Mouse (Mus musculus) heart, embryonic 14.5 days (tissue): ENCODE data around the gene Noa1. TPM values are rescaled to one million over a fixed set of nuclear protein-coding genes. Genes with fewer than 3 reads are reported as not detected.

ENCODE experiments used
- ATAC-seq: fragments of 200-750 bp; cut with Nextera tagmentation; 2 replicates; pipeline ENCODE4 v1.8.0; 2017; ENCODE audit warnings: low read depth, moderate TSS enrichment; ENCODE audit not compliant: insufficient number of reproducible peaks, insufficient read depth, low FRiP score
- H3K27ac ChIP-seq, 2 experiments: fragments of 200-500 bp in 1 of 2; fragments of 300-500 bp in 1 of 2; sonication (generic) in 1 of 2; replicated peaks in 1 of 2; 2 replicates each; pipeline ENCODE4 v1.5.1; 2012 to 2014; ENCODE audit warnings: low read depth in 2 of 2, low read length in 2 of 2, control low read depth in 1 of 2, mild to moderate bottlenecking in 1 of 2, mixed read lengths in 1 of 2; ENCODE audit not compliant: control insufficient read depth in 1 of 2, insufficient read depth in 1 of 2
- H3K27me3 ChIP-seq: fragments of 300-500 bp; sonication (generic); 2 replicates; pipeline ENCODE4 v1.6.1; 2014; ENCODE audit warnings: mild to moderate bottlenecking, low read length, control low read depth; ENCODE audit not compliant: control insufficient read depth, insufficient read depth
- H3K36me3 ChIP-seq: fragments of 300-500 bp; sonication (generic); 2 replicates; pipeline ENCODE4 v1.6.1; 2014; ENCODE audit warnings: mild to moderate bottlenecking, control low read depth, low read length, mixed read lengths; ENCODE audit not compliant: control insufficient read depth, insufficient read depth
- H3K4me1 ChIP-seq, 2 experiments: fragments of 200-500 bp in 1 of 2; fragments of 300-500 bp in 1 of 2; sonication (generic) in 1 of 2; 2 replicates each; pipeline ENCODE4 v1.6.1; 2012 to 2014; ENCODE audit warnings: low read length in 2 of 2, control low read depth in 1 of 2, mixed read lengths in 1 of 2; ENCODE audit not compliant: control insufficient read depth in 2 of 2, insufficient read depth in 2 of 2
- H3K4me2 ChIP-seq: fragments of 300-500 bp; sonication (generic); 2 replicates; pipeline ENCODE4 v1.6.1; 2014; ENCODE audit warnings: mild to moderate bottlenecking, low read length
- H3K4me3 ChIP-seq, 2 experiments: fragments of 200-500 bp in 1 of 2; fragments of 300-500 bp in 1 of 2; sonication (generic) in 1 of 2; 2 replicates each; pipeline ENCODE4 v1.5.1; 2012 to 2014; ENCODE audit warnings: low read length in 2 of 2, mild to moderate bottlenecking in 2 of 2, control low read depth in 1 of 2, low read depth in 1 of 2, moderate library complexity in 1 of 2; ENCODE audit not compliant: control insufficient read depth in 1 of 2, insufficient read depth in 1 of 2
- H3K9ac ChIP-seq: fragments of 300-500 bp; sonication (generic); 2 replicates; pipeline ENCODE4 v1.6.1; 2014; ENCODE audit warnings: mild to moderate bottlenecking, low read length
- H3K9me3 ChIP-seq: fragments of 300-500 bp; sonication (generic); 2 replicates; pipeline ENCODE4 v1.6.1; 2016; ENCODE audit warnings: low read length, control low read depth; ENCODE audit not compliant: control insufficient read depth
- WGBS: fragments of 180-500 bp; shearing (Covaris S2); extraction: QIAGEN DNeasy Blood & Tissue Kit; methylation state at CpG from one replicate; pipeline ENCODE4 v1.1.7; 2014; 5-methylcytosine and 5-hydroxymethylcytosine counted together
- polyA plus RNA-seq: library from polyadenylated mRNA; unstranded; fragments of >200 nt; fragmentation: Nextera tagmentation; extraction: Ambion mirVana; gene quantifications from 2 replicates; pipeline ENCODE4 v1.2.1, GENCODE M21; 2014

The Noa1 gene
- polyA plus RNA-seq, 1 experiment from 2014 or later = 17.0 TPM

GRCm38 (mm10) chr5:77273151-77273550 is 36.7 kb downstream of the Noa1 start:
- no peaks in the 10 kb centered on the region for H3K27me3 ChIP-seq
- peaks cover 96% of the 10 kb centered on the region for H3K36me3 ChIP-seq
- ATAC-seq = no peak
- 0 out of 4 replicates have a peak, but pooled peaks cover 0 to under 1% of the 10 kb centered on the region in 2 experiments for H3K4me1 ChIP-seq
- 74% methylated on average over 7 of the region's 7 CpGs for WGBS
- H3K4me3 ChIP-seq = no peak overlapping the region
- no peak overlapping the region for H3K4me2 ChIP-seq
- H3K9ac ChIP-seq = no peak overlapping the region
- H3K9me3 ChIP-seq = no peaks in the 10 kb centered on the region
- no peak overlapping the region for H3K27ac ChIP-seq

GRCm38 (mm10) chr5:77269399-77269798 is 40.5 kb downstream of the Noa1 start:
- Histone ChIP-seq H3K36me3 (peaks cover 63% of the 10 kb centered on the region), H3K9ac (no peak overlapping the region), H3K4me3 (no peak overlapping the region), H3K27ac (no peak overlapping the region), H3K4me2 (no peak overlapping the region), H3K27me3 (no peaks in the 10 kb centered on the region), H3K9me3 (no peaks in the 10 kb centered on the region), H3K4me1 (peaks cover 7 to 10% of the 10 kb centered on the region in 2 experiments; a peak in 3 of 4 replicates)
- ATAC-seq = no peak
- 71% methylated on average over 8 of the region's 8 CpGs for WGBS

- Histone ChIP-seq H3K4me1 (peaks cover 7 to 10% of the 10 kb centered on the region in 2 experiments; a peak in 3 of 4 replicates), H3K9ac (no peak overlapping the region), H3K36me3 (peaks cover 50% of the 10 kb centered on the region), H3K27me3 (no peaks in the 10 kb centered on the region), H3K4me3 (no peak overlapping the region), H3K27ac (no peak overlapping the region), H3K9me3 (no peaks in the 10 kb centered on the region), H3K4me2 (peak overlapping the region; percentile 59; the same call in 1 of the 2 replicates)
- no peak for ATAC-seq
- 94% methylated on average over 30 of the region's 30 CpGs for WGBS
These were observed 41.8 kb downstream of the Noa1 start for GRCm38 (mm10) chr5:77267957-77268624.

- H3K4me2 ChIP-seq = peak overlapping the region; percentile 59
- H3K9ac ChIP-seq = peak overlapping the region; percentile 90; the same call in 1 of the 2 replicates
- no peaks in the 10 kb centered on the region for H3K27me3 ChIP-seq
- no peak overlapping the region for H3K27ac ChIP-seq
- H3K4me3 ChIP-seq = peak overlapping the region in 1 of 2 experiments; percentile 98; a peak in 2 of 4 replicates
- peaks cover 7 to 10% of the 10 kb centered on the region in 2 experiments; a peak in 3 of 4 replicates for H3K4me1 ChIP-seq
- 64% methylated on average over 4 of the region's 4 CpGs for WGBS
- ATAC-seq = no peak
- H3K9me3 ChIP-seq = no peaks in the 10 kb centered on the region
- H3K36me3 ChIP-seq = peaks cover 44% of the 10 kb centered on the region
These were observed 42.4 kb downstream of the Noa1 start for GRCm38 (mm10) chr5:77267441-77267840.

GRCm38 (mm10) chr5:77266886-77267401 is 42.9 kb downstream of the Noa1 start:
- Histone ChIP-seq H3K9me3 (no peaks in the 10 kb centered on the region), H3K27me3 (no peaks in the 10 kb centered on the region), H3K4me2 (peak overlapping the region; percentile 59), H3K4me3 (peak overlapping the region; percentile 72 to 98), H3K27ac (peak overlapping the region; percentile 91 to 98), H3K9ac (peak overlapping the region; percentile 90), H3K4me1 (peaks cover 7 to 10% of the 10 kb centered on the region in 2 experiments; a peak in 3 of 4 replicates), H3K36me3 (peaks cover 39% of the 10 kb centered on the region)
- no peak for ATAC-seq
- 4% methylated on average over 11 of the region's 11 CpGs for WGBS

GRCm38 (mm10) chr5:77266066-77266885 is 43.6 kb downstream of the Noa1 start:
- Histone ChIP-seq H3K9me3 (no peaks in the 10 kb centered on the region), H3K9ac (peak overlapping the region; percentile 90), H3K27ac (peak overlapping the region; percentile 91 to 98), H3K4me2 (peak overlapping the region; percentile 59), H3K36me3 (peaks cover 32% of the 10 kb centered on the region), H3K27me3 (no peaks in the 10 kb centered on the region), H3K4me3 (peak overlapping the region; percentile 72 to 98), H3K4me1 (peaks cover 7 to 10% of the 10 kb centered on the region in 2 experiments; a peak in 3 of 4 replicates)
- under 1% methylated on average over 62 of the region's 87 CpGs for WGBS
- peak; percentile 69 for ATAC-seq

GRCm38 (mm10) chr5:77265671-77266065 is 44.2 kb downstream of the Noa1 start:
- peak; percentile 81 for ATAC-seq
- H3K9me3 ChIP-seq = no peaks in the 10 kb centered on the region
- peak overlapping the region; percentile 91 to 98 for H3K27ac ChIP-seq
- peaks cover 28% of the 10 kb centered on the region for H3K36me3 ChIP-seq
- H3K4me1 ChIP-seq = peaks cover 7 to 10% of the 10 kb centered on the region in 2 experiments; a peak in 3 of 4 replicates
- no peaks in the 10 kb centered on the region for H3K27me3 ChIP-seq
- peak overlapping the region; percentile 72 to 98 for H3K4me3 ChIP-seq
- WGBS = 2% methylated on average over 27 of the region's 53 CpGs
- H3K4me2 ChIP-seq = peak overlapping the region; percentile 59
- H3K9ac ChIP-seq = peak overlapping the region; percentile 90
